Mouse (Mus musculus) right cerebral cortex, postnatal 14 days (tissue): Measurements from ENCODE around the gene Speer4d.
"Not testable (repeated sequence)": the region's sequence is repeated elsewhere in the genome, so short reads cannot be mapped to it uniquely, and the experiment has no call there.

Source experiments
- DNase-seq: peaks from one replicate; pipeline ENCODE4 v3.0.0; 2022

The Speer4d gene

DNA sequence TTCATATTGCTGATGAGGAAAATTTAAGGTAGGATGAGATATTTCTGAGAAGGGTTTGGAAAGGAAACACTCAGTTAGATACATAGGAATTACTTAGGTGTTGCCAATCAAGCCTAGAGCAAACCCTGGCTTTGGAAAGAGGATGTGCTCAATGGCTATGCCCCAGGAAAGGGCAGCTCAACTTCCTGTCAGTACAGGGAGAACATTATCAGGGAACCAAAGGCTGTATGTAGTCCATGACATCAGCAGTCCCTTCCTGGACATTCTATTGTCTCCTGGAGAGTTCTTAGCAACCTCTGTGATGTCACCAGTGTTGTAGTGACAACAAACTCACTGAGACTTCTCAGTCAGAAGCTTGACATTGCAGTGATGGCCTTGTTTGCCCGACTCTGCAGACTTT is at the start of gene Speer4d:
TSS of gene Speer4d (plus strand) at position 301 of the 400 bp plus-strand sequence.
- not testable (repeated sequence) for DNase-seq

DNA sequence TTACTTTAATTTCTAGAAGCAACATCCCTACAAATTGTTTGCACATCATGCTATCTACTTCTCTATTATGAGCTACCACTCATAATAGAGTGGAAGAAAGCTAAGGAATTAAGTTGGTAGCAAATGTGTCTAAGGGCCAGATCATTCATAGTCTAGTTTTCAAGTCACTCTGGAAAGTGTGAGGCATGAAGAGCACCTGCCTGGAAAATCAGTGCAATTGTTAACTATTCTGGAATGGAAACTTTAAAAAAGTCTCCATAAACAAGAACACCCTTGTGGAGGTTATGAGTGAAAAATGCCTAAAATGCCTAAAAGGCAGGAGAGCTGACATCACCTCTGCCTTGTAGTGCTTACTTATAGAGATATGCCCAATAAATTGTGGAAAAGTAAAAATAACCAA is 45.1 kb upstream of the Speer4d start:
- DNase-seq = not testable (repeated sequence)

GRCm38 (mm10) chr5:15577033-15577432 is 41.8 kb upstream of the Speer4d start, which contains the start of gene Gm21083:
Gene Gm21083, plus strand, starts transcription at chr5:15577333.
- not testable (repeated sequence) for DNase-seq

GRCm38 (mm10) chr5:15586351-15586750 is 32.5 kb upstream of the Speer4d start:
- DNase-seq = peak; percentile 4

DNA sequence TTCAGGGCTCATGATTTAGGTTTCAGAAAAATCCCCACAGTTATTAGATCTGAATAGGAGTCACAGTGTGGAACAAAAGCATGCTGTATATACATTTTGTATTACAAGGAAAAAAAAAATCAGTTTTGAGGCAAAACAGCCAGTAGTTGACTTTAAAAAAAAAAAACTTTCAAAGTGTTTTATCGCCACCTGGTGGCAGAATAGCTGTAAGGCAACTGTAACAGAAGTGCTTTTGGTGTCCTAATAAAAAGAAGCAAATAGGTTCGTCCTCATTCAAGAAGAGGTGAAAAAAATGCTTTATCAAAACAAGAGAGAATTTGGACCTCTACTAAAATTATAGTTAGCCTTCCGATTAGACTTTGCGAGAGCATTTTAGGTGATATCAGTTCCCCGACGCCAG is 30.6 kb upstream of the Speer4d start:
- peak; percentile 5 for DNase-seq

GRCm38 (mm10) chr5:15590635-15591034 is 28.2 kb upstream of the Speer4d start:
- not testable (repeated sequence) for DNase-seq

- DNase-seq = not testable (repeated sequence)
Measured at GRCm38 (mm10) chr5:15591577-15591976, 27.3 kb upstream of the Speer4d start.

GRCm38 (mm10) chr5:15598831-15599230 is 20.0 kb upstream of the Speer4d start:
- DNase-seq = not testable (repeated sequence)

GRCm38 (mm10) chr5:15600342-15600741 is 18.5 kb upstream of the Speer4d start:
- peak; percentile 4 for DNase-seq

DNA sequence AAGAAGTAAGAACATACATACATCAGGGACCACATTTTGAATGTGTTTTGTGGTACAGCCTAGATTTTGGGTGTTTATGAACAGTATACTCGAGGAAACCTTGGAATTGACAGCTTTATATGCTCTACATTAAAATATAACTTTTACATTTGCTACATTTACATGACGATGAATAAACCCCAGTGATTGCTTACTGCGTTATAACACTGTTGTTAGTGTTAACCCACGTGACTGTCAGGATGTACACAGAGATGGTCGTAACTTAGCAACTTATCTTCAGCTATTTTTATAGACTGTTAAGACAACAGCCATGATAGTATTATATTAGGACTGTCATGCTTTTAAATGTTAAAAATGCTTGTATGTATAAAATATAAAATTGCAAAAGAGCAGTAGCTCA is 17.4 kb upstream of the Speer4d start:
- not testable (repeated sequence) for DNase-seq

DNA sequence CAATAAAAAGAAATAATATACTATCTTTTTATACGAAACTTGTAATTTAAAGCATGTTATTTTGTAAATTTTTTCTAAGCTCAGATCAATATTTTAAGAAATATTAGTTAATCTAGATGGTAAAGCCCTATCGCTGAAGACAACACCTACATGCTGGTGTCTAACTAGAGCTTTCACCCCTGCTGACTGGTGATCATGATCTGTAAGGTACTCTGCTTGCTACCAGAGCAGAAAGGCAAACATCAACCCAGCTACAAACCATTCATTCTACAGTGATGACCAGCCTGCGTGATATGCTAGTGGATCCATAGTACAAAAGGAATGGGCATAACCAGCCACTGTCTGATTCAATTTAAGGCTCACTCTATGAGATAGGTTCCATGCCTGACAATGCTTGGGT is 16.9 kb upstream of the Speer4d start:
- not testable (repeated sequence) for DNase-seq

DNA sequence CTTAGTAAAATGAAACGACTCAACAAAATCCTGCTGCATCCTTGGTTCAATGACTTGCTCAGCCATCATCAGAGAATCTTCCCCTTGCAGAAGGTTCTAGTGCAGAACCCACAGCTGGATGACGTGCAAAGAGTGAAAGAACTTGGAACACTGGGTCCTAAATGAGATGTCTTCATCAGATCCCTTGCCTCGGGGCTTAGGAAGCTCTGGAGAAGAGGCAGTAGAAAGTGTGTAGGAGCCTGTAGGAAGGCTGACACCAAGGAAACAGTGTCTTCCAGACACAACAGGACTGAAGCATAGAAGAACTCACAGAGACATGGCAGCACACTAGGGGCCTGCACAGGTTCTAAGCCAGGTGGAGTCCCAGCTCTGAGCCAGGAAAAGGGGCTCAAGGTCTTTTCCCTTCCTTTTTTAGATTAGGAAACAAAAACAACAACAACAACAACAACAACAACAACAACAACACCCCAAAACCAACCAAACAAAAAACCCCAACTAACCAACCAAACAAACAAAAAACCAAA is 16.4 kb upstream of the Speer4d start:
- not testable (repeated sequence) for DNase-seq

- not testable (repeated sequence) for DNase-seq
Measured at GRCm38 (mm10) chr5:15603008-15603407, 15.9 kb upstream of the Speer4d start.

GRCm38 (mm10) chr5:15603585-15603984 is 15.3 kb upstream of the Speer4d start:
- DNase-seq = not testable (repeated sequence)

DNA sequence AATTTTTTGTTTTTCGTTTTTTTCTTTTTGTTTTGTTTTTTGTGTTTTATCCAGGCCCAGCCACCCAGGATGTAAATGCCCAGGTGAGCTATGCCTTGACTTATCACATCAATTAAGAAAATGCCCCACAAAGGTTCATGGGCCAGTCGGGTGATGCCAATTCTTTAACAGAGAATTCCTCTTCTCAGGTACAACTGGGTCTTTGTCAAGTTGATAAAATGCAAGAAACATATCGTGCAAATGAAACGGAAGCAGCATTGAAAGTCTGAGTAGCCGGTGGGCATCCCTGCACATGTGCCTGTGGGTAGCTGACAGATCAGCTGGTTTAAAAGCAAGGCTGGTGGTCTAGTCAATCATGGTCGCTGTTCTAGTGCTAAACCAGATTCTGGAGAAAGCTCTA is 12.2 kb upstream of the Speer4d start:
- DNase-seq = not testable (repeated sequence)

GRCm38 (mm10) chr5:15610695-15611094 is 8.2 kb upstream of the Speer4d start:
- DNase-seq = not testable (repeated sequence)

- not testable (repeated sequence) for DNase-seq
Measured at GRCm38 (mm10) chr5:15616195-15616594, 2.7 kb upstream of the Speer4d start.

DNA sequence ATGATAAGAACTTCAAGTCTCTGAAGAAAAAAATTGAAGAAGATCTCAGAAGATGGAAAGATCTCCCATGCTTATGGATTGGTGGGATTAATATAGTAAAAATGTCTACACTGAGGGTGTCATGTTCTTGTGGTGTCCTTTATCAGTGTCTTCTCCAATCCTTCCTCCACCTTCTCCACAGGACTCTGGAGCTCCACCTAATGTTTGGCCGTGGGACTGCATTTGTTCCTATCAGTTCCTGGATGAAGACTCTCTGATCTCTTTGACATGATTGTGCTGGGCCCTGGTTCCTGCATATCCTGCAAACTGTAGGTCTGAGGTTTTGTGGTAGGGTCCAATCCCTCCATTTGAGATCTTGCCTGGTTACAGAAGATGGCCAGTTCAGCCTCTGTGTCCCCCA is 9.3 kb downstream of the Speer4d start:
- peak; percentile 7 for DNase-seq

DNA sequence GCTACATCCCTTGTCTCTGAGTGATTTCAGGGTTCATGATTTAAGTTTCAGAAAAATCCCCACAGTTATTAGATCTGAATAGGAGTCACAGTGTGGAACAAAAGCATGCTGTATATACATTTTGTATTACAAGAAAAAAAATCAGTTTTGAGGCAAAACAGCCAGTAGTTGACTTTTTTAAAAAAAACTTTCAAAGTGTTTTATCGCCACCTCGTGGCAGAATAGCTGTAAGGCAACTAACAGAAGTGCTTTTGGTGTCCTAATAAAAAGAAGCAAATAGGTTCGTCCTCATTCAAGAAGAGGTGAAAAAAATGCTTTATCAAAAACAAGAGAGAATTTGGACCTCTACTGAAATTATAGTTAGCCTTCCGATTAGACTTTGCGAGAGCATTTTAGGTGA is 11.2 kb downstream of the Speer4d start:
- DNase-seq = peak; percentile 19

DNA sequence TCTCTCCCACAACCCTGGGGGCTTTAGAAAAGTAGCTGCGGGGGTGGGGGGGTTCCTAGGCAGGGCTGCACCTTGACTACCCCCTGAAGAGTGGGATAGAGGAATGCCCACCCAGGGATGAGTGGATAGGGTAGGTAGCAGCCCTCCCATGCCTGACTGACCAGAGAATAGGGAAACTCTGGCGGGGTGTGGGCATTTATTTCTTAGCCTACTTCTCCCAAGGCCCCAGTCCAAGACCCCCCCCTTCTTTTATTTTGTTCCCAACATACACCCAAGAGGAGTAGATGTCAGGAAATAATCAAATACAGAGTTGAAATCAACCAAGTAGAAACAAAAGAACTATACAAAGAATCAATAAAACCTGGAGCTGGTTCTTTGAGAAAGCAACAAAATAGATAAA is 18.8 kb downstream of the Speer4d start:
- DNase-seq = not testable (repeated sequence)

- not testable (repeated sequence) for DNase-seq
Measured at GRCm38 (mm10) chr5:15645707-15646106, 26.8 kb downstream of the Speer4d start.

DNA sequence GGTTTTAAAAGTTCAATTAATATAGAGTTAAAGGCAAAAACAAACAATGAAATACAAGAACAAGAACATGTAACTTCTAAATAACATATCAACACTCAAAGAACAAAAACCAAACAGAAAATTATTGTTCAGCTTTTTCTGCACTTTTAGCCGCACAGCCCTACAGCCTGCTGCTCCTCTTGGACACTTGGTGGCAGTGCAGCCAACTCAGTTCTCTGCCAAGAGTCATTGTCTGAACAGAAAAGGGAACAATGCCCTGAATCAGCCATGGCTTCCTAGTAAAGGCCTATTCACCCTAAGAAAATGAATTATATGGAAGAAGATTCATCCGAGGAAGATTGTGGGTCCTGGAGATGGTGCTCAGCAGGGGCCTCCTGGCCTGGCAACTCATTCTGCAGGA is 33.5 kb downstream of the Speer4d start:
- DNase-seq = not testable (repeated sequence)

GRCm38 (mm10) chr5:15656959-15657358 is 38.1 kb downstream of the Speer4d start, which contains the start of gene 4930572O03Rik:
Gene 4930572O03Rik, minus strand, starts transcription at chr5:15657059.
- DNase-seq = not testable (repeated sequence)

DNA sequence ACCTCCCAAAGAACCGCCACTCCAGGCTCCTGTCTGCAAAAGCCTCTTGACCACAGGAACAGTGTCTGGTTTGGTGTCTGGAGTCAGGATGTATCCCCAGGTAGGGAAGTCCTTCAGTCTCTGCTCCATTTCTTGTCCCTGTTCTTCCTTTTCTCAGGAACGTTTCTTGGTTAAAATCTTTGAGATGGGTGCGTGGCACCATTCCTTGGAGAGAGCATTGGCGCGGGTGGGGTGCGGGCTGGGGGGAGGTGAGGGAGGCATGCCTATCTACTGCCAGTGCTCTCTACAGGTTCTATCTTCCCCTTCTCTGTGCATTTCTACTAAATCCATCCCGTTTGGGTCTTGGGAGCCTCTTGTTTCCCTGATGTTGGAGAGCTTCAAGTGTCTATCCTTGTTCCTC is 45.0 kb downstream of the Speer4d start:
- DNase-seq = not testable (repeated sequence)

- not testable (repeated sequence) for DNase-seq
Measured at GRCm38 (mm10) chr5:15670789-15671188, 51.9 kb downstream of the Speer4d start.
